Mouse (Mus musculus): ENCODE results near the gene Rcl1.

DNA sequence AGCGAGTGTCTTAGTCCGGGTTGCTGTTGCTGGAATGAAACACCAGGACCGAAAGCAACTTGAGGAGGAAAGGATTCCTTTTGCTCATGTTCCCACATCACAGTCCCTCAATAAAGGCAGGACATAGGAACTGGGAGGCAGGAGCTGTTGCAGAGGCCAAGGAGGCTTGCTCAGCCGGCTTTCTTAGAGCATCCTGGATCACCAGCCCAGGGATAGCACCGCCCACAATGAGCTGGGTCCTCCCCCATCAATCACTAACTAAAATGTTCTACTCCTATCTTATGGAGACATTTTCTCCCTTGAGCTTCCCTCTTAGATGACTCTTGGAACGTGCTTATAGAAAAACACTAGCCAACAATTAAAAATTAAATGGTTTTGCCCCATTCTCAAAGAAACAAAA is 48.4 kb downstream of the Rcl1 start:
- TF ChIP-seq CTCF (IDR thresholded peaks at IDR 0.05; ENCODE audit: low read depth): no peak
- TF ChIP-seq EP300 (IDR thresholded peaks at IDR 0.05; ENCODE audit: low read depth): no peak

Data from liver, embryonic 14.5 days (tissue).